Mouse (Mus musculus): ENCODE measurements around the gene Upk3bl.

GRCm38 (mm10) chr5:136045987-136046386 is 8.3 kb upstream of the Upk3bl start:
- TF ChIP-seq CHD2 (IDR thresholded peaks at IDR 0.05; ENCODE audit: low read depth, low read length) (no peak), HCFC1 (IDR thresholded peaks at IDR 0.05; ENCODE audit: borderline replicate concordance, insufficient read depth, low read length) (no peak), ZNF384 (IDR thresholded peaks at IDR 0.05; ENCODE audit: low read depth, low read length) (no peak), ZC3H11A (IDR thresholded peaks at IDR 0.05; ENCODE audit: borderline replicate concordance, low read depth, low read length) (peak; percentile 65; the same call in 1 of the 2 replicates), MAFK (IDR thresholded peaks at IDR 0.05; ENCODE audit: insufficient read depth, low read depth, low read length) (no peak)
